Mouse (Mus musculus): Measurements from ENCODE around the gene F11r. TPM values are rescaled to one million over a fixed set of nuclear protein-coding genes. Genes with fewer than 3 reads are reported as not detected.

F11r gene
- 10.4 and 10.5 TPM in 2 replicates for polyA plus RNA-seq (2015; fragmentation: Nextera tagmentation; extraction: Ambion mirVana)

- under 1% methylated on average over 45 of the region's 46 CpGs for WGBS
- no peak within 1 kb of the TSS for H3K9ac ChIP-seq (ENCODE audit: low read depth, low read length)
- ATAC-seq: peak; percentile 80
- H3K27me3 ChIP-seq (ENCODE audit: control insufficient read depth, insufficient read depth, low read depth, low read length): peaks cover 31% of the 10 kb centered on the region
- H3K9me3 ChIP-seq (replicated peaks; ENCODE audit: control insufficient read depth, low read length, poor library complexity, severe bottlenecking): no peaks in the 10 kb centered on the region
- 0 out of 2 replicates have a peak, but pooled peaks cover 3% of the 10 kb centered on the region for H3K4me1 ChIP-seq (ENCODE audit: control insufficient read depth, insufficient read depth, low read length)
- H3K4me2 ChIP-seq (ENCODE audit: low read length): peak within 1 kb of the TSS; percentile 54
- no peak within 1 kb of the TSS for H3K27ac ChIP-seq (ENCODE audit: low read length)
- H3K4me3 ChIP-seq (ENCODE audit: low read depth, low read length): peak within 1 kb of the TSS; percentile 34
- no peaks in the 10 kb centered on the region for H3K36me3 ChIP-seq (ENCODE audit: control insufficient read depth, insufficient read depth, low read length)
Observed at GRCm38 (mm10) chr1:171437264-171438013, at the start of gene F11r. Gene F11r (plus strand): TSS chr1:171437535.

- Histone ChIP-seq H3K9me3 (replicated peaks; ENCODE audit: control insufficient read depth, low read length, poor library complexity, severe bottlenecking) (no peaks in the 10 kb centered on the region), H3K4me2 (ENCODE audit: low read length) (no peak within 1 kb of the TSS), H3K27ac (ENCODE audit: low read length) (no peak within 1 kb of the TSS), H3K4me3 (ENCODE audit: low read depth, low read length) (no peak within 1 kb of the TSS), H3K4me1 (ENCODE audit: control insufficient read depth, insufficient read depth, low read length) (no peaks in the 10 kb centered on the region), H3K27me3 (ENCODE audit: control insufficient read depth, insufficient read depth, low read depth, low read length) (no peaks in the 10 kb centered on the region), H3K9ac (ENCODE audit: low read depth, low read length) (no peak within 1 kb of the TSS), H3K36me3 (ENCODE audit: control insufficient read depth, insufficient read depth, low read length) (no peaks in the 10 kb centered on the region)
- ATAC-seq: no peak
- 83% methylated on average over 15 of the region's 15 CpGs for WGBS
Observed at GRCm38 (mm10) chr1:171388376-171389102, 48.8 kb upstream of the F11r start, which contains the start of gene Arhgap30. Gene Arhgap30 (plus strand): TSS chr1:171388954.

- WGBS: 88% methylated on average over 4 of the region's 4 CpGs
Observed at GRCm38 (mm10) chr1:171390101-171390500, 47.2 kb upstream of the F11r start.

GRCm38 (mm10) chr1:171401821-171402220 lies 35.5 kb upstream of the F11r start:
- no peak overlapping the region for H3K9ac ChIP-seq (ENCODE audit: low read depth, low read length)
- no peak for ATAC-seq
- 88% methylated on average over 4 of the region's 4 CpGs for WGBS

More at GRCm38 (mm10) chr1:171390101-171390500, 47.2 kb upstream of the F11r start:
- ATAC-seq: no peak
- Histone ChIP-seq H3K36me3 (ENCODE audit: control insufficient read depth, insufficient read depth, low read length) (no peaks in the 10 kb centered on the region), H3K9ac (ENCODE audit: low read depth, low read length) (no peak overlapping the region), H3K9me3 (replicated peaks; ENCODE audit: control insufficient read depth, low read length, poor library complexity, severe bottlenecking) (no peaks in the 10 kb centered on the region), H3K4me3 (ENCODE audit: low read depth, low read length) (no peak overlapping the region), H3K27me3 (ENCODE audit: control insufficient read depth, insufficient read depth, low read depth, low read length) (no peaks in the 10 kb centered on the region), H3K4me1 (ENCODE audit: control insufficient read depth, insufficient read depth, low read length) (no peaks in the 10 kb centered on the region), H3K4me2 (ENCODE audit: low read length) (no peak overlapping the region), H3K27ac (ENCODE audit: low read length) (no peak overlapping the region)

GRCm38 (mm10) chr1:171402991-171403390 lies 34.3 kb upstream of the F11r start:
- WGBS: 84% methylated on average over 9 of the region's 9 CpGs
- Histone ChIP-seq H3K27me3 (ENCODE audit: control insufficient read depth, insufficient read depth, low read depth, low read length) (peaks cover 8% of the 10 kb centered on the region), H3K36me3 (ENCODE audit: control insufficient read depth, insufficient read depth, low read length) (no peaks in the 10 kb centered on the region)

More at GRCm38 (mm10) chr1:171401821-171402220, 35.5 kb upstream of the F11r start:
- Histone ChIP-seq H3K4me3 (ENCODE audit: low read depth, low read length) (no peak overlapping the region), H3K9me3 (replicated peaks; ENCODE audit: control insufficient read depth, low read length, poor library complexity, severe bottlenecking) (no peaks in the 10 kb centered on the region), H3K4me2 (ENCODE audit: low read length) (no peak overlapping the region), H3K4me1 (ENCODE audit: control insufficient read depth, insufficient read depth, low read length) (no peaks in the 10 kb centered on the region), H3K27ac (ENCODE audit: low read length) (no peak overlapping the region), H3K27me3 (ENCODE audit: control insufficient read depth, insufficient read depth, low read depth, low read length) (no peaks in the 10 kb centered on the region), H3K36me3 (ENCODE audit: control insufficient read depth, insufficient read depth, low read length) (no peaks in the 10 kb centered on the region)

GRCm38 (mm10) chr1:171407263-171407662 lies 30.1 kb upstream of the F11r start:
- WGBS: 85% methylated on average over 5 of the region's 5 CpGs

More at GRCm38 (mm10) chr1:171402991-171403390, 34.3 kb upstream of the F11r start:
- H3K4me3 ChIP-seq (ENCODE audit: low read depth, low read length): no peak overlapping the region
- no peak overlapping the region for H3K4me2 ChIP-seq (ENCODE audit: low read length)
- H3K4me1 ChIP-seq (ENCODE audit: control insufficient read depth, insufficient read depth, low read length): no peaks in the 10 kb centered on the region
- H3K9me3 ChIP-seq (replicated peaks; ENCODE audit: control insufficient read depth, low read length, poor library complexity, severe bottlenecking): no peaks in the 10 kb centered on the region
- ATAC-seq: no peak
- no peak overlapping the region for H3K27ac ChIP-seq (ENCODE audit: low read length)
- H3K9ac ChIP-seq (ENCODE audit: low read depth, low read length): no peak overlapping the region

GRCm38 (mm10) chr1:171410231-171410630 lies 27.1 kb upstream of the F11r start:
- H3K4me1 ChIP-seq (ENCODE audit: control insufficient read depth, insufficient read depth, low read length): peaks cover 21% of the 10 kb centered on the region
- no peak overlapping the region for H3K4me2 ChIP-seq (ENCODE audit: low read length)
- H3K27me3 ChIP-seq (ENCODE audit: control insufficient read depth, insufficient read depth, low read depth, low read length): peaks cover 17% of the 10 kb centered on the region
- H3K4me3 ChIP-seq (ENCODE audit: low read depth, low read length): no peak overlapping the region
- no peak overlapping the region for H3K27ac ChIP-seq (ENCODE audit: low read length)
- no peaks in the 10 kb centered on the region for H3K9me3 ChIP-seq (replicated peaks; ENCODE audit: control insufficient read depth, low read length, poor library complexity, severe bottlenecking)
- H3K9ac ChIP-seq (ENCODE audit: low read depth, low read length): no peak overlapping the region
- 0 out of 2 replicates have a peak, but pooled peaks cover 2% of the 10 kb centered on the region for H3K36me3 ChIP-seq (ENCODE audit: control insufficient read depth, insufficient read depth, low read length)
- WGBS: 94% methylated on average over 1 of the region's 1 CpGs
- no peak for ATAC-seq

More at GRCm38 (mm10) chr1:171407263-171407662, 30.1 kb upstream of the F11r start:
- Histone ChIP-seq H3K4me3 (ENCODE audit: low read depth, low read length) (no peak overlapping the region), H3K9ac (ENCODE audit: low read depth, low read length) (no peak overlapping the region), H3K36me3 (ENCODE audit: control insufficient read depth, insufficient read depth, low read length) (no peaks in the 10 kb centered on the region), H3K4me2 (ENCODE audit: low read length) (no peak overlapping the region), H3K27me3 (ENCODE audit: control insufficient read depth, insufficient read depth, low read depth, low read length) (peaks cover 17% of the 10 kb centered on the region), H3K27ac (ENCODE audit: low read length) (no peak overlapping the region), H3K9me3 (replicated peaks; ENCODE audit: control insufficient read depth, low read length, poor library complexity, severe bottlenecking) (no peaks in the 10 kb centered on the region), H3K4me1 (ENCODE audit: control insufficient read depth, insufficient read depth, low read length) (no peaks in the 10 kb centered on the region)
- ATAC-seq: no peak

GRCm38 (mm10) chr1:171410947-171411484 lies 26.3 kb upstream of the F11r start, which contains the start of gene Usf1:
Gene Usf1 (plus strand): TSS chr1:171411313.
- peak; percentile 98 for ATAC-seq
- no peaks in the 10 kb centered on the region for H3K9me3 ChIP-seq (replicated peaks; ENCODE audit: control insufficient read depth, low read length, poor library complexity, severe bottlenecking)

More at GRCm38 (mm10) chr1:171410947-171411484, 26.3 kb upstream of the F11r start, which contains the start of gene Usf1:
- peak within 1 kb of the TSS; percentile 97 for H3K9ac ChIP-seq (ENCODE audit: low read depth, low read length)
- peaks cover 17% of the 10 kb centered on the region for H3K27me3 ChIP-seq (ENCODE audit: control insufficient read depth, insufficient read depth, low read depth, low read length)
- peak within 1 kb of the TSS; percentile 91 for H3K4me3 ChIP-seq (ENCODE audit: low read depth, low read length)
- peaks cover 21% of the 10 kb centered on the region for H3K4me1 ChIP-seq (ENCODE audit: control insufficient read depth, insufficient read depth, low read length)
- peak within 1 kb of the TSS; percentile 69 for H3K4me2 ChIP-seq (ENCODE audit: low read length)
- peak within 1 kb of the TSS; percentile 96 for H3K27ac ChIP-seq (ENCODE audit: low read length)
- H3K36me3 ChIP-seq (ENCODE audit: control insufficient read depth, insufficient read depth, low read length): peaks cover 7% of the 10 kb centered on the region; the same call in 1 of the 2 replicates
- WGBS: under 1% methylated on average over 36 of the region's 36 CpGs

Data from midbrain, embryonic 16.5 days (tissue).